In genomic region chr10:126972051-126972725, GRCm38 (mm10) we compare ENCODE assay signal across 7 mouse cellular contexts. TPM values are rescaled to one million over a fixed set of nuclear protein-coding genes. Genes with fewer than 3 reads are reported as not detected.
A peak's percentile ranks its signal among the peaks of the same experiment; 100 is the strongest.
DNase-seq lines count a peak whose midpoint lies in the region; ATAC-seq lines count a peak whose summit lies in the region.

No protein-coding gene starts in this region.

- peak overlapping the region; percentile 41 for H3K4me2 ChIP-seq in forebrain, embryonic 12.5 days
- peak overlapping the region; percentile 22 for H3K4me2 ChIP-seq in hindbrain, embryonic 14.5 days (replicated peaks)
- H3K4me2 ChIP-seq in liver, embryonic 11.5 days = peak overlapping the region; percentile 10; the same call in 1 of the 2 replicates
- peak overlapping the region; percentile 1; the same call in 1 of the 2 replicates for H3K4me2 ChIP-seq in neural tube, embryonic 11.5 days (ENCODE audit: low read depth)

- 7% methylated on average over 13 of the region's 13 CpGs for WGBS in forebrain, embryonic 12.5 days
- WGBS in hindbrain, embryonic 14.5 days = 8% methylated on average over 13 of the region's 13 CpGs
- WGBS in liver, embryonic 11.5 days = 23% methylated on average over 13 of the region's 13 CpGs
- WGBS in neural tube, embryonic 11.5 days = 5% methylated on average over 13 of the region's 13 CpGs

- ATAC-seq in forebrain, embryonic 12.5 days (ENCODE audit: low FRiP score) = peak; percentile 87
- ATAC-seq in hindbrain, embryonic 14.5 days (ENCODE audit: low FRiP score) = peak; percentile 51; the same call in 1 of the 2 replicates
- ATAC-seq in liver, embryonic 11.5 days (replicated peaks; ENCODE audit: low FRiP score) = peak; percentile 79
- peak; percentile 76 for ATAC-seq in neural tube, embryonic 11.5 days (ENCODE audit: insufficient read depth, low FRiP score, low TSS enrichment)
- no peak for ATAC-seq in erythroblast, adult 5-6 weeks (replicated peaks; ENCODE audit: low FRiP score, poor library complexity, severe bottlenecking)
- no peak for ATAC-seq in inflammation-experienced regulatory T-cells, adult 6 months

- H3K9me3 ChIP-seq in forebrain, embryonic 12.5 days = no peaks in the 10 kb centered on the region
- no peaks in the 10 kb centered on the region for H3K9me3 ChIP-seq in hindbrain, embryonic 14.5 days (ENCODE audit: control insufficient read depth, low read length)
- H3K9me3 ChIP-seq in liver, embryonic 11.5 days (ENCODE audit: control insufficient read depth, low read length) = no peaks in the 10 kb centered on the region
- H3K9me3 ChIP-seq in neural tube, embryonic 11.5 days (ENCODE audit: control insufficient read depth, low read length) = no peaks in the 10 kb centered on the region

- H3K9ac ChIP-seq in forebrain, embryonic 12.5 days = no peak overlapping the region
- peak overlapping the region; percentile 11; the same call in 1 of the 2 replicates for H3K9ac ChIP-seq in hindbrain, embryonic 14.5 days
- no peak overlapping the region for H3K9ac ChIP-seq in liver, embryonic 11.5 days (ENCODE audit: low read depth, low read length)
- no peak overlapping the region for H3K9ac ChIP-seq in neural tube, embryonic 11.5 days (ENCODE audit: low read length)

- no peaks in the 10 kb centered on the region for H3K36me3 ChIP-seq in forebrain, embryonic 12.5 days (replicated peaks)
- no peaks in the 10 kb centered on the region for H3K36me3 ChIP-seq in hindbrain, embryonic 14.5 days (replicated peaks; ENCODE audit: control insufficient read depth, insufficient read depth)
- no peaks in the 10 kb centered on the region for H3K36me3 ChIP-seq in liver, embryonic 11.5 days (ENCODE audit: control insufficient read depth, insufficient read depth, low read length)
- H3K36me3 ChIP-seq in neural tube, embryonic 11.5 days (ENCODE audit: control insufficient read depth, insufficient read depth, low read length) = no peaks in the 10 kb centered on the region

- peaks cover 14% of the 10 kb centered on the region; the same call in 1 of the 2 replicates for H3K27me3 ChIP-seq in forebrain, embryonic 12.5 days
- H3K27me3 ChIP-seq in hindbrain, embryonic 14.5 days (ENCODE audit: control insufficient read depth, insufficient read depth, low read length) = peaks cover 24% of the 10 kb centered on the region
- H3K27me3 ChIP-seq in liver, embryonic 11.5 days (replicated peaks; ENCODE audit: control insufficient read depth, insufficient read depth, low read length) = no peaks in the 10 kb centered on the region
- no peaks in the 10 kb centered on the region for H3K27me3 ChIP-seq in neural tube, embryonic 11.5 days (ENCODE audit: control insufficient read depth, insufficient read depth, low read length)

- H3K4me1 ChIP-seq in forebrain, embryonic 12.5 days = peaks cover 20% of the 10 kb centered on the region
- peaks cover 5% of the 10 kb centered on the region; the same call in 1 of the 2 replicates for H3K4me1 ChIP-seq in hindbrain, embryonic 14.5 days (replicated peaks; ENCODE audit: control insufficient read depth, insufficient read depth, low read length)
- H3K4me1 ChIP-seq in liver, embryonic 11.5 days (replicated peaks; ENCODE audit: control insufficient read depth, insufficient read depth, low read length) = peaks cover 11% of the 10 kb centered on the region
- peaks cover 11% of the 10 kb centered on the region; the same call in 1 of the 2 replicates for H3K4me1 ChIP-seq in neural tube, embryonic 11.5 days (ENCODE audit: control insufficient read depth, insufficient read depth, low read length)

- DNase-seq in adrenal gland, postnatal 14 days = peak; percentile 79
- DNase-seq in hindbrain, embryonic 14.5 days (ENCODE audit: low spot score) = no peak
- peak; percentile 71 for DNase-seq in liver, embryonic 11.5 days (ENCODE audit: low spot score)
- DNase-seq in neural tube, embryonic 11.5 days (ENCODE audit: low spot score) = peak; percentile 71

- peak overlapping the region; percentile 50; the same call in 1 of the 2 replicates for H3K27ac ChIP-seq in forebrain, embryonic 12.5 days
- H3K27ac ChIP-seq in hindbrain, embryonic 14.5 days = no peak overlapping the region
- peak overlapping the region; percentile 69 for H3K27ac ChIP-seq in liver, embryonic 11.5 days (ENCODE audit: low read depth, low read length)
- no peak overlapping the region for H3K27ac ChIP-seq in neural tube, embryonic 11.5 days (ENCODE audit: low read depth, low read length)

- 0 out of 2 replicates have a peak overlapping the region, but pooled peaks have one; percentile 7 for H3K4me3 ChIP-seq in forebrain, embryonic 12.5 days (replicated peaks)
- H3K4me3 ChIP-seq in hindbrain, embryonic 14.5 days (replicated peaks; ENCODE audit: low read length) = no peak overlapping the region
- no peak overlapping the region for H3K4me3 ChIP-seq in liver, embryonic 11.5 days (ENCODE audit: low read depth, low read length)
- no peak overlapping the region for H3K4me3 ChIP-seq in neural tube, embryonic 11.5 days (ENCODE audit: low read depth, low read length)

RNA-seq across cellular contexts. Expression of gene Ctdsp2, which starts 6.3 kb away (rescaled TPM):
- total RNA-seq in adrenal gland, postnatal 14 days (2021) = 115 and 144 TPM in 2 replicates
- polyA plus RNA-seq in forebrain, embryonic 12.5 days (2016; fragmentation: Nextera tagmentation; extraction: Ambion mirVana) = 49.2 and 49.5 TPM in 2 replicates
- polyA plus RNA-seq in hindbrain, embryonic 14.5 days (2014; fragmentation: Nextera tagmentation; extraction: Ambion mirVana) = 22.9 and 25.0 TPM in 2 replicates
- polyA plus RNA-seq in liver, embryonic 11.5 days (2014; fragmentation: Nextera tagmentation; extraction: Ambion mirVana) = 37.4 and 42.2 TPM in 2 replicates
- polyA plus RNA-seq in neural tube, embryonic 11.5 days (2014; fragmentation: Nextera tagmentation; extraction: Ambion mirVana) = 52.8 and 56.1 TPM in 2 replicates
- 19.6 and 29.3 TPM in 2 replicates for total RNA-seq in erythroblast, adult 5-6 weeks (2015; ENCODE audit: low replicate concordance)
- 16.5 and 20.9 TPM in 2 replicates for total RNA-seq in erythroblast, adult 5-6 weeks (2017; ENCODE audit: low replicate concordance)
- 10 to 100 TPM; 26.2 to 47.1 (median 38.5) TPM for polyA plus RNA-seq in inflammation-experienced regulatory T-cells, adult 6 months (2017; shearing (Covaris generic))

RNA-seq across cellular contexts. Expression of gene Avil, which starts 28.3 kb away (rescaled TPM):
- 0.74 and 2.5 TPM in 2 replicates for total RNA-seq in adrenal gland, postnatal 14 days (2021)
- 0.21 TPM in 1 of 2 replicates, not detected in the other for polyA plus RNA-seq in forebrain, embryonic 12.5 days (2016; fragmentation: Nextera tagmentation; extraction: Ambion mirVana)
- polyA plus RNA-seq in hindbrain, embryonic 14.5 days (2014; fragmentation: Nextera tagmentation; extraction: Ambion mirVana) = 0.60 and 2.5 TPM in 2 replicates
- polyA plus RNA-seq in liver, embryonic 11.5 days (2014; fragmentation: Nextera tagmentation; extraction: Ambion mirVana) = 0.10 and 0.13 TPM in 2 replicates
- polyA plus RNA-seq in neural tube, embryonic 11.5 days (2014; fragmentation: Nextera tagmentation; extraction: Ambion mirVana) = 0.57 and 0.82 TPM in 2 replicates
- total RNA-seq in erythroblast, adult 5-6 weeks (2015; ENCODE audit: low replicate concordance) = not detected in 2 replicates
- total RNA-seq in erythroblast, adult 5-6 weeks (2017; ENCODE audit: low replicate concordance) = not detected in 2 replicates
- polyA plus RNA-seq in inflammation-experienced regulatory T-cells, adult 6 months (2017; shearing (Covaris generic)) = under 1 TPM in 2 of 3 experiments, not detected in 1; 0.11 to 0.36 TPM

RNA-seq across cellular contexts. Expression of gene Tsfm, which starts 58.5 kb away (rescaled TPM):
- 57.6 and 58.7 TPM in 2 replicates for total RNA-seq in adrenal gland, postnatal 14 days (2021)
- polyA plus RNA-seq in forebrain, embryonic 12.5 days (2016; fragmentation: Nextera tagmentation; extraction: Ambion mirVana) = 82.7 and 82.8 TPM in 2 replicates
- polyA plus RNA-seq in hindbrain, embryonic 14.5 days (2014; fragmentation: Nextera tagmentation; extraction: Ambion mirVana) = 59.1 and 65.0 TPM in 2 replicates
- polyA plus RNA-seq in liver, embryonic 11.5 days (2014; fragmentation: Nextera tagmentation; extraction: Ambion mirVana) = 110 and 119 TPM in 2 replicates
- polyA plus RNA-seq in neural tube, embryonic 11.5 days (2014; fragmentation: Nextera tagmentation; extraction: Ambion mirVana) = 75.3 and 79.9 TPM in 2 replicates
- total RNA-seq in erythroblast, adult 5-6 weeks (2015; ENCODE audit: low replicate concordance) = 5.0 and 5.8 TPM in 2 replicates
- 2.9 and 5.9 TPM in 2 replicates for total RNA-seq in erythroblast, adult 5-6 weeks (2017; ENCODE audit: low replicate concordance)
- 10 to 100 TPM; 40.0 to 50.0 (median 48.3) TPM for polyA plus RNA-seq in inflammation-experienced regulatory T-cells, adult 6 months (2017; shearing (Covaris generic))

Comparison
In these comparisons a context has a peak if more than half of its experiments do, and no peak if none do; other contexts are left out.
1. ATAC-seq: peak in forebrain, embryonic 12.5 days (single experiment), hindbrain, embryonic 14.5 days (single experiment), liver, embryonic 11.5 days (single experiment) and neural tube, embryonic 11.5 days (single experiment); none in erythroblast, adult 5-6 weeks (single experiment) and inflammation-experienced regulatory T-cells, adult 6 months (single experiment).
2. H3K27ac ChIP-seq: peak in forebrain, embryonic 12.5 days (single experiment) and liver, embryonic 11.5 days (single experiment); none in hindbrain, embryonic 14.5 days (single experiment) and neural tube, embryonic 11.5 days (single experiment).
3. Peak in every context shown above with its lines, with median percentiles within 50 percentile points of each other: H3K4me2 ChIP-seq.